Mouse (Mus musculus) B cell, adult 2 months (primary cell): ENCODE data around the gene Ccdc57.
"Not testable (repeated sequence)": the region's sequence is repeated elsewhere in the genome, so short reads cannot be mapped to it uniquely, and the experiment has no call there.

Experiments
- DNase-seq, 2 experiments: peaks; one replicate each; pipeline ENCODE4 v3.0.0; 2022

The Ccdc57 gene

DNA sequence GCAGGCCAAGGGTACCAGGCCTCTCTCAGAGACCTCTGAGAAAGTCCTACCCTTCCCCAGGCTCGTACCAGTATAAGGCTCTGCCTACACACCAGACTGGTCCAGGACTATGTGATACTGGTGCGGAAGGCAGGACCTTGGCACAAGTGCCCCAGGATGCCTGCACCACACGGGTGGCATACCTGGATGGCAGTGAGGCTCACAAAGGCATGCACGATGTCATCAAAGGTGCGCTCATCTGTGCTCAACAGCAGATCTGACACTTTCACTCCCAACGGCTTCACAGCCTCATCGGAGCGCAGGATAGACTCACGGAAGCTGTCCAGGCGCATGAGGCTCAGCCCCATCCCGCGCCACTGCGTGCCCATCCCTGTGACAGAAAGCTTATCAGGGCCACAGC, 114.4 kb downstream of the Ccdc57 start:
- no peak for DNase-seq

GRCm38 (mm10) chr11:120817358-120817757, 115.3 kb downstream of the Ccdc57 start:
- no peak for DNase-seq

- DNase-seq: no peak
These were observed 120.6 kb downstream of the Ccdc57 start for GRCm38 (mm10) chr11:120812068-120812467.

DNA sequence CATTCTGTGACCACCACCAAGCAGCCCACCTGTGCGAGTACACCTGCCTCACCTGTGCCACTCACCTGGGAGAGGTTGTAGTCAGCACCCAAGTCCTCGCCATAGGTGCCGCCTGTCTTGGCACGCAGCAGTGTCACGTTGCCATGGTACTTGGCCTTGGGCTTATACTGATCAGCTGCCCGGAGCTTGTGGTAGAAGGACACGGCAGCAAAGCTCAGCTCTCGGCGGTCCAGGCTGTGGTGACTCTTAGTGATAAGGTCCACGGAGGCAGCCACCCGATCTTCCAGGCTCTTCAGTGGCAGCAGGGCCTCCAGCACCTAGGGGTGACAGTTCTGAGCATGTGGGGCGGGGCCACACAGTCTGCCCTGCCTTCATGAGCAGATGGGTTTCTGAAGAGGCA, 124.7 kb downstream of the Ccdc57 start:
- DNase-seq: no peak

- DNase-seq: no peak
These were observed 127.0 kb downstream of the Ccdc57 start for GRCm38 (mm10) chr11:120805375-120806298.

- DNase-seq: no peak
These were observed 127.9 kb downstream of the Ccdc57 start for GRCm38 (mm10) chr11:120804769-120805168.

DNA sequence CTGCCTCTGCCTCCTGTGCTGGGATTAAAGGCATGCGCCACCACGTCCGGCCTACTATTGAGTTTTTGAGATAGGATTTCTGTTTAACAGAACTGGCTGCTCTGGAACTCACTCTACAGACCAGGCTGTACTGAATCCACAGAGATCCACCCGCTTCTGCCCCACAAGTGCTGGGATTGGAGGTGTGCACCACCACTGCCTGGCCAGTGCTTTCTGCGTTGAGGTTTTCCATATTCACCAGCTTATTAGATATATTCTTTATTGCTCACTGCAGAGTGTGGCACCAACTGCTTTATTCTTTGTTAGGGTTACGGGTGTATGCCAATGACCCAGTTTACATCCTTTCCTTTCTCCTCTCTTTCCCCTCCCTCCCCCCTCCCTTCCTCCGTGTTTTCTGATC, 128.4 kb downstream of the Ccdc57 start:
- no peak for DNase-seq

DNA sequence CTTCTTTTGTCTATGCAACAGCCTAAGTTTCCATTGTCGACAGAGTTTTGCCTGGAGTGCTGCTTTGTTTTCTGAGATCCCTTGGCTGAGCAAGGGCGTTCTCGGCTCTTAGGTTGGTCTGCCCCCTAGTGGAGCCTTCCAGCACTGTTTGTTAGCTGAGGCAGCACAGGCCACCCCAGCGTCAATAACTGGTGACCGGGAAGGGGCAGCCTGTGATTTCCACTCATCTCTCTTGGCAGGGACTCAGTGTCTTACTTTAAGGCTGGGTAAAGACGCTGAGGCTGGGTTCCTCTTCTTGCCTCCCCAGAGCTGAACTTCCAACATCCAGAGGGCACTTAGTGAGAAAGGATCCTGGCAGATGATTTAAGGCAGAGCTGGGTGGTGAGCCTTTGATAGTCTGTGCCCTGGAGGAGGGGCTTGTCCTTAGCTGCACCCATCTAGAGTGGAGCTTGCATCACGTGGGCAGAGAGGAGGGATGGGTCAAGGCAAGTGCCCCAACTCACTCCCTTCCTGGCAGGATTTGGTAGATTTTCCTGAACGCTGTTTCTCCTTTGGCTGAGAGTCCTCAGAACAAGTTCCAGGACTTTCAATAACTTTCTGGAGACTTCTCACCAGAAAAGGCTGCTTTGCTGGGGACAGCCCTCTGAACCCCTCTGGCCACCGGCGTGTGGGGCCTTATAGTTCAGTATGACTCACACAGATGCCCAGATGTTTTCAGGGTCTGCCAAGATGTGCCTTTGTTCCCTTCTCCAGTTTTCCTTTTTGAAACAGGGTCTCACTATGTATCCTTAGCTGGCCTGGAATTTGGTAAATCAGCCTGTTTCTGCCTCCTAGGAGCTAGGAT, 132.4 kb downstream of the Ccdc57 start:
- peak; percentile 88 to 89 for DNase-seq

GRCm38 (mm10) chr11:120799316-120799890, 133.3 kb downstream of the Ccdc57 start:
- no peak for DNase-seq

DNA sequence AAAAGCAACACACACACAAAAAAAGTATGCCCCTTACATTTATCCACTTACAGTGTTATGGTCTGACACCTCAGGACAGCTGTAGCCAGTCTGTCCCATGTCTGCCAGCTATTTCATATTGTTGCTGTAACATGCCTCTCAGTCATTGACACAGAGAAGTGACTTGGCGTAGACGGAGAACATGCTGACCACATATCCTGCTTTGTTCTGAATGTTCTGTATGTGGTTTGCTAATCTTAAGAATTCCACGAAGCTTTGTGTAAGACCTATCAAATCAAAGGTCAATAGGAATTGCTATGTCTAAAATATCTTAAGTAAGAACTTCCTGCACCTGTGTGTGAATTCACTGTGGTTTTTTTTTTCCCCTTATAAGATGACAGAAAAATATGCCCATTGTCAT, 134.4 kb downstream of the Ccdc57 start:
- no peak for DNase-seq

DNA sequence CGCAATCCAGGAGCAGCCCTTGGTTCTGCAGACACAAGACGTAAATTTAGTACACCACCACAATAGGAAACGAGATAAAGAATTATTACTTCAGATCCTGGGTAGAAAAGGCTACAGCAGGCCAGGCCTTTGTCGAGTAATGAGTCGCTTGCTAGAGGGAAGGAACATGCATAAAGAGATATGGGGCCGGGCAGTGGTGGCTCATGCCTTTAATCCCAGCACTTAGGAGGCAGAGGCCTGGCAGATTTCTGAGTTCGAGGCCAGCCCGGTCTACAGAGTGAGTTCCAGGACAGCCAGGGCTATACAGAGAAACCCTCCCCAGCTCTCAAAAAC, 136.1 kb downstream of the Ccdc57 start:
- no peak for DNase-seq

GRCm38 (mm10) chr11:120795756-120796613, 136.7 kb downstream of the Ccdc57 start, which contains the start of gene Dus1l:
Dus1l (minus strand) TSS chr11:120796403.
- DNase-seq: peak; percentile 98

DNA sequence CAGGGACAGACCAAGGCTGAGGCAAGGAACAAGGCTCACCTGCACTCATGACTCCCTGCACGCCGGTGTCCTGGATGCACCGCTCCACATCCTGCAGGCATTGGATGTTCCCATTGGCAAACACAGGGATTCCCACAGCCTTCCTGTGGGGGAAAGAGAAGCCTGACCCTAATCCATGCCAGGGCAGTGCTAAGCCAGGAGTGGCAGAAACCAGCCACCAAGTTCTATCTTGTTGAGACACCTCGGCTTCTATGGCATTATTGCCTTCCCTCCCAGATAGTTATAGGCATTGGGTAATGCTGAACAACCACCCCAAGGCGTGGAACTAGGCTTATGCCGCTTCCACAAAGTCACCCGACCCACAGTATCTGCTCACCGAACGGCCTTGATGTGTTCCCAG, 140.0 kb downstream of the Ccdc57 start:
- no peak for DNase-seq

- DNase-seq: no peak
These were observed 142.9 kb downstream of the Ccdc57 start for GRCm38 (mm10) chr11:120789810-120790209.

DNA sequence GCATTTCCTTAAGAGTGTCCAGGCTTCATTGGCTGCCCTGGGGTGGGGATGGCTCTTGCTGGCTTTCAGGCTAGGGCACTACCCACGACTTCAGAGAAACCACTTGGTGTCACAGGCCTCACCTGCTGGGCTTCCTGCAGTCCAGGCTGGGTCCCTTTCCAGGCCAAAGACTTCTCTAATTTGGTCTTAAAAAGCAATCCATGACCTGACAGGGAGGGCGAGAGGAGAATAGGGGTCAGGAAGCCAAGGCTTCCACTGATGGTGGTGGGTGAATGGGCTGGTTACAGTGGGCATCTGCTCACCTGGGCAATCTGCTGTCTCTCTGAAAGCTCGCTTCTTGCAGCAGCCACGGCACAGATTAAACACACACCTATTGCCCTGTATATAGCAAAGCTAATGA, 143.3 kb downstream of the Ccdc57 start:
- no peak for DNase-seq

DNA sequence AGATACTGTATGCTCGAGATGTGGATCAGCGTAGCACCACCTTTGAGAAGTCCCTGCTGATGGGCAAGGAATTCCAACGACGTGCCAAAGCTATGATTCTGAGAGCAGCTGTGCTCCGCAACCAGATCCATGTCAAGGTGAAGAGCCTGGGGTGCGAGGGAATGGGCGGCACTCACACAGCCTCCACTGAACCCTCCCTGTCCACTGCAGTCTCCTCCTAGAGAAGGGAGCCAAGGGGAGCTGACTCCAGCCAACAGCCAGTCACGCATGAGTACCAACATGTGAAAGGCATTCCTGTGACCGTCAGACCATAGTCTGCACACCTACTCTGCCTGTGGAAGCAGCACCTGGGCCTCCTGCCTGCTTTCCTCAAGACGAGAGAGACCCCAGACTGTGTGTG, 144.2 kb downstream of the Ccdc57 start:
- not testable (repeated sequence) for DNase-seq

GRCm38 (mm10) chr11:120785145-120785544, 147.5 kb downstream of the Ccdc57 start:
- DNase-seq: no peak

- DNase-seq: peak; percentile 84 to 87
These were observed 148.4 kb downstream of the Ccdc57 start, which contains the start of the genes Rfng and Gps1 for GRCm38 (mm10) chr11:120784064-120784791. Rfng (minus strand) TSS chr11:120784207. Gps1 (plus strand) TSS chr11:120784272.

GRCm38 (mm10) chr11:120783426-120784063, 149.1 kb downstream of the Ccdc57 start:
- no peak for DNase-seq

GRCm38 (mm10) chr11:120781361-120781760, 151.3 kb downstream of the Ccdc57 start:
- not testable (repeated sequence) for DNase-seq

GRCm38 (mm10) chr11:120779876-120780275, 152.8 kb downstream of the Ccdc57 start:
- no peak for DNase-seq
